ENCODE assay signal across 18 mouse cellular contexts in genomic region chr15:82794277-82794676, GRCm38 (mm10). TPM values are rescaled to one million over a fixed set of nuclear protein-coding genes. Genes with fewer than 3 reads are reported as not detected.
DNase-seq lines count a peak whose midpoint lies in the region; ATAC-seq lines count a peak whose summit lies in the region.
"Had no signal": no experiment of that assay in that cellular context is flagged by ENCODE, and none has a peak within 500 bp of the region (broad histone marks: within the 10 kb centered on the region; RNA-seq: fewer than 3 reads in every experiment).

Gene Cyp2d26 (minus strand): TSS chr15:82794294.

- no peak within 1 kb of the TSS for H3K9ac ChIP-seq in liver, embryonic 12.5 days
- H3K9ac ChIP-seq in kidney, embryonic 16.5 days (replicated peaks; ENCODE audit: low read length): no peak within 1 kb of the TSS
- H3K9ac ChIP-seq in liver, embryonic 15.5 days: no peak within 1 kb of the TSS
- H3K9ac ChIP-seq in midbrain, embryonic 14.5 days (replicated peaks; ENCODE audit: low read length): no peak within 1 kb of the TSS

- H3K4me3 ChIP-seq in liver, embryonic 12.5 days: no peak within 1 kb of the TSS
- H3K4me3 ChIP-seq in kidney, embryonic 16.5 days (ENCODE audit: low read length): 0 out of 2 replicates have a peak within 1 kb of the TSS, but pooled peaks have one; percentile 5
- peak within 1 kb of the TSS; percentile 20 for H3K4me3 ChIP-seq in liver, embryonic 15.5 days (replicated peaks)
- H3K4me3 ChIP-seq in midbrain, embryonic 14.5 days (replicated peaks; ENCODE audit: low read depth, low read length): no peak within 1 kb of the TSS

- WGBS in liver, embryonic 12.5 days (ENCODE audit: insufficient replicate concordance): 70% methylated on average over 5 of the region's 5 CpGs
- WGBS in kidney, embryonic 16.5 days: 77% methylated on average over 5 of the region's 5 CpGs
- WGBS in liver, embryonic 15.5 days (ENCODE audit: insufficient replicate concordance): 56% methylated on average over 5 of the region's 5 CpGs
- WGBS in midbrain, embryonic 14.5 days: 88% methylated on average over 5 of the region's 5 CpGs

- no peaks in the 10 kb centered on the region for H3K36me3 ChIP-seq in liver, embryonic 12.5 days
- no peaks in the 10 kb centered on the region for H3K36me3 ChIP-seq in kidney, embryonic 16.5 days (ENCODE audit: insufficient read depth, low read length)
- H3K36me3 ChIP-seq in liver, embryonic 15.5 days (replicated peaks): no peaks in the 10 kb centered on the region
- H3K36me3 ChIP-seq in midbrain, embryonic 14.5 days (ENCODE audit: control insufficient read depth, insufficient read depth, low read length): no peaks in the 10 kb centered on the region

- DNase-seq in liver: no peak
- DNase-seq in midbrain, embryonic 14.5 days: no peak
- no peak for DNase-seq in urinary bladder, postnatal 25 days (ENCODE audit: low spot score)
- DNase-seq: cerebellum, adult 8-10 months; embryo, embryonic 11 days; gastrocnemius, postnatal 25 days; heart, postnatal 4 days; lung, adult 2 months; right cerebral cortex, postnatal 4 days had no signal

- H3K4me2 ChIP-seq in liver, embryonic 12.5 days: no peak within 1 kb of the TSS
- H3K4me2 ChIP-seq in kidney, embryonic 16.5 days (replicated peaks; ENCODE audit: low read depth, low read length): no peak within 1 kb of the TSS
- peak within 1 kb of the TSS; percentile 38 for H3K4me2 ChIP-seq in liver, embryonic 15.5 days
- no peak within 1 kb of the TSS for H3K4me2 ChIP-seq in midbrain, embryonic 14.5 days (ENCODE audit: low read length)
- H3K4me2 ChIP-seq: heart, embryonic 11.5 days had no signal

- no peaks in the 10 kb centered on the region for H3K9me3 ChIP-seq in liver, embryonic 12.5 days (replicated peaks)
- H3K9me3 ChIP-seq in kidney, embryonic 16.5 days (ENCODE audit: low read length): no peaks in the 10 kb centered on the region
- H3K9me3 ChIP-seq in liver, embryonic 15.5 days (replicated peaks): no peaks in the 10 kb centered on the region
- no peaks in the 10 kb centered on the region for H3K9me3 ChIP-seq in midbrain, embryonic 14.5 days (ENCODE audit: control insufficient read depth, low read length)

- no peak within 1 kb of the TSS for H3K27ac ChIP-seq in liver, embryonic 12.5 days
- H3K27ac ChIP-seq in kidney, embryonic 16.5 days (ENCODE audit: low read length): no peak within 1 kb of the TSS
- H3K27ac ChIP-seq in liver, embryonic 15.5 days (replicated peaks): peak within 1 kb of the TSS; percentile 51
- H3K27ac ChIP-seq in midbrain, embryonic 14.5 days (replicated peaks; ENCODE audit: low read depth, low read length): no peak within 1 kb of the TSS

- no peaks in the 10 kb centered on the region for H3K27me3 ChIP-seq in liver, embryonic 12.5 days (replicated peaks)
- H3K27me3 ChIP-seq in kidney, embryonic 16.5 days (ENCODE audit: insufficient read depth, low read length): no peaks in the 10 kb centered on the region
- H3K27me3 ChIP-seq in liver, embryonic 15.5 days: no peaks in the 10 kb centered on the region
- no peaks in the 10 kb centered on the region for H3K27me3 ChIP-seq in midbrain, embryonic 14.5 days (ENCODE audit: control insufficient read depth, insufficient read depth, low read length)

- no peaks in the 10 kb centered on the region; the same call in 1 of the 2 replicates for H3K4me1 ChIP-seq in liver, embryonic 12.5 days
- no peaks in the 10 kb centered on the region for H3K4me1 ChIP-seq in kidney, embryonic 16.5 days (ENCODE audit: insufficient read depth, low read length)
- H3K4me1 ChIP-seq in liver, embryonic 15.5 days (replicated peaks): no peaks in the 10 kb centered on the region
- no peaks in the 10 kb centered on the region for H3K4me1 ChIP-seq in midbrain, embryonic 14.5 days (ENCODE audit: control insufficient read depth, insufficient read depth, low read length)

- ATAC-seq in liver, embryonic 12.5 days: peak; percentile 49; the same call in 1 of the 2 replicates
- ATAC-seq in kidney, embryonic 16.5 days (ENCODE audit: low FRiP score, low TSS enrichment): peak; percentile 57; the same call in 1 of the 2 replicates
- ATAC-seq in liver, embryonic 15.5 days (ENCODE audit: insufficient read depth): peak; percentile 75
- ATAC-seq in midbrain, embryonic 14.5 days (ENCODE audit: low FRiP score, low TSS enrichment): no peak
- no peak for ATAC-seq in inflammation-experienced regulatory T-cells, adult 6 months
- ATAC-seq: activated CD4-positive, CD25-positive, alpha-beta regulatory T cell, adult 4 months; CD4-positive, CD25-positive, alpha-beta regulatory T cell, adult 4 months; midbrain, embryonic 16.5 days had no signal

RNA-seq across cellular contexts. Expression of gene Cyp2d26, which starts in this region (rescaled TPM):
- polyA plus RNA-seq in liver, embryonic 12.5 days (2016; fragmentation: Nextera tagmentation; extraction: Ambion mirVana): 2.7 and 3.9 TPM in 2 replicates
- 49.7 and 58.2 TPM in 2 replicates for polyA plus RNA-seq in kidney, embryonic 16.5 days (2015; fragmentation: Nextera tagmentation; extraction: Ambion mirVana)
- 61.1 and 109 TPM in 2 replicates for polyA plus RNA-seq in liver, embryonic 15.5 days (2015; fragmentation: Nextera tagmentation; extraction: Ambion mirVana)
- 0.15 and 0.28 TPM in 2 replicates for polyA plus RNA-seq in midbrain, embryonic 14.5 days (2014; fragmentation: Nextera tagmentation; extraction: Ambion mirVana)
- polyA plus RNA-seq in inflammation-experienced regulatory T-cells, adult 6 months (2017; shearing (Covaris generic)): under 1 TPM in 1 of 3 experiments, not detected in 2; 0.44 TPM
- polyA plus RNA-seq: heart, embryonic 11.5 days; neural tube, embryonic 11.5 days had no signal

Comparison
In these comparisons a context has a peak if more than half of its experiments do, and no peak if none do; other contexts are left out.
1. RNA of gene Cyp2d26 (polyA plus RNA-seq): 61.1 to 109 TPM in liver, embryonic 15.5 days and 49.7 to 58.2 TPM in kidney, embryonic 16.5 days; 2.7 to 3.9 TPM in liver, embryonic 12.5 days, 0.15 to 0.28 TPM in midbrain, embryonic 14.5 days and 0.44 TPM in inflammation-experienced regulatory T-cells, adult 6 months; every median in the first group is over 10 times any median in the second.
2. H3K4me3 ChIP-seq: peak in kidney, embryonic 16.5 days (single experiment) and liver, embryonic 15.5 days (single experiment); none in liver, embryonic 12.5 days (single experiment) and midbrain, embryonic 14.5 days (single experiment).
3. ATAC-seq: peak in liver, embryonic 12.5 days (single experiment), kidney, embryonic 16.5 days (single experiment) and liver, embryonic 15.5 days (single experiment); none in midbrain, embryonic 14.5 days (single experiment) and inflammation-experienced regulatory T-cells, adult 6 months (single experiment).